Mouse (Mus musculus): ENCODE results near the gene Vmn2r112. TPM values are rescaled to one million over a fixed set of nuclear protein-coding genes. Genes with fewer than 3 reads are reported as not detected.

Gene Vmn2r112
- under 1 TPM in 1 of 2 experiments, not detected in 1; 0.02 TPM for polyA plus RNA-seq (2017; shearing (Covaris generic))

DNA sequence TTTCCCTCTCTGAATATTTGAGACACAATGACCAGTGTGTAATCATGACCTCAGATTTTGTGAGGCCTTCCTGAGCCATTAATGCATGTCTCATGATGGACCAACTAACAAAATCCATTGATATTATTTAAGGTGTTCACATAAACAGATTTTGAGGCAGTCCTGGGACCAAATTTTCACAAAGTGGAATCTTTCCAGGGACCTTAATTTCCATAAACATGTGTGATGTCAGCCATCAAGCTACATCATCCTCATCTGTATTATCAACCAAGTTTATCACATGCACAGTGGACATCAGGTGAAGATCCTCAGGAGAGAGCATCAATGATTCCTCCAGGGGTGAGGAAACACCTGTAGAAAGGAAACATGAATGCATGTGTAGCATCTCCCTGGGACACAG is at the start of gene Vmn2r112:
TSS of gene Vmn2r112 (plus strand) at position 301 of the 400 bp plus-strand sequence.

DNA sequence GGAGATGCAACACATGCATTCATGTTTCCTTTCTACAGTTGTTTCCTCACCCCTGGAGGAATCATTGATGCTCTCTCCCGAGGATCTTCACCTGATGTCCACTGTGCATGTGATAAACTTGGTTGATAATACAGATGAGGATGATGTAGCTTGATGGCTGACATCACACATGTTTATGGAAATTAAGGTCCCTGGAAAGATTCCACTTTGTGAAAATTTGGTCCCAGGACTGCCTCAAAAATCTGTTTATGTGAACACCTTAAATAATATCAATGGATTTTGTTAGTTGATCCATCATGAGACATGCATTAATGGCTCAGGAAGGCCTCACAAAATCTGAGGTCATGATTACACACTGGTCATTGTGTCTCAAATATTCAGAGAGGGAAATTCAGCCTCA is 27.4 kb upstream of the Vmn2r112 start, which contains the start of gene Vmn2r111:
TSS of gene Vmn2r111 (minus strand) at position 101 of the 400 bp plus-strand sequence.

Other genes starting within 250 kb of the Vmn2r112 start
- gene Zfp944, start 239.6 kb upstream of the Vmn2r112 start, polyA plus RNA-seq (2017; shearing (Covaris generic)): 10 to 100 TPM; 12.2 to 12.8 TPM
- gene Zfp758, start 239.5 kb upstream of the Vmn2r112 start, polyA plus RNA-seq (2017; shearing (Covaris generic)): 10 to 100 TPM; 10.6 to 19.2 TPM
- gene Zfp946, start 176.7 kb upstream of the Vmn2r112 start, polyA plus RNA-seq (2017; shearing (Covaris generic)): 1 to 10 TPM; 1.4 to 1.7 TPM
- gene Vmn2r111, start 27.5 kb upstream of the Vmn2r112 start, polyA plus RNA-seq (2017; shearing (Covaris generic)): not detected

All from activated CD4-positive, CD25-positive, alpha-beta regulatory T cell (primary cell).